Mouse (Mus musculus): ENCODE data around the gene Fbxo42.
A peak's percentile ranks its signal among the peaks of the same experiment; 100 is the strongest.

Fbxo42 gene

DNA sequence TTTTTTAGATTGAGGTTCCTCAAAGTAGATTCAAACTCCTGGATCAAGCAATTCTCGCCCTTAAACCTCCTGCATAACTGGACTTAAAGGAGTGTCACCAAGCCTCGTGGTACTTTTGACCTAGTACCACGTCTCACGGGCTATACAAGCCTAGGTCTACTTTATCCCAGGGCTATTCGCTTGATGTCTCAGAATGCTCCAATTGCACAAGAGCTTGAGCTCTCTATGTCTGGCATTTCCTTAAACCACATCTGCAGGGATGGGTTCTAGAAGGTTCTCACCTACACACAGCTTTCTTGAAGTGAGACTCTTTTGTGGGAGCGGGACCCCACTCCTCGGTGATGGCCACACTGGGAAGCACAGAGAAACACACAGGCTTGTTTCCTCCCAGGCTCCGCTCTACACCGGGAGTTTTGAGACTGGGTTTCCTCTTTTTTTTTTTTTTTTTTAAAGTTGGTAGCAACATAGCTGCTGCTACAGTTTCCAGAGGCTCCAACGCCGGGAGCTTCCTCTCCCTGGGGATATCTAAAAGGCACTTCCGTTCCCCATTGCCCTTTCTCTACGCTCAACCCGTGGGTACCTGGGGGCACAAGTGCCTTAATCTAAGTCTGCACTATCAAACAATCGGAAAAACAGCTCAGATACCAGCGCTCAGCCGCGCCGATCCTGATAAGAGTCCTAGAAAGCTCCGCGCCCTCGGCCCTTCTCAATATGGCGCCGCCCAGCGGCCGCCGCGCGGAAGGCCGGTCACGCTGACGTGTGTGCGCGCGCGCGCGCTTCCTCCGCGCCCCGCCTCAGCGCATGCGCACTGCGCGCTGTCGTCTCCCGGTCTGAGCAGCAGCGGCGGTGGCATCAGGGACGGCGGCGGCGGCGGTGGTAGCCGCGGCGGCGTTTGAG lies at the start of gene Fbxo42:
TSS of gene Fbxo42 (plus strand) at position 802 of the 897 bp plus-strand sequence.
- DNase-seq, result peak; percentile 93

- DNase-seq, result no peak
Observed at GRCm38 (mm10) chr4:141098935-141099334, 48.8 kb upstream of the Fbxo42 start.

DNA sequence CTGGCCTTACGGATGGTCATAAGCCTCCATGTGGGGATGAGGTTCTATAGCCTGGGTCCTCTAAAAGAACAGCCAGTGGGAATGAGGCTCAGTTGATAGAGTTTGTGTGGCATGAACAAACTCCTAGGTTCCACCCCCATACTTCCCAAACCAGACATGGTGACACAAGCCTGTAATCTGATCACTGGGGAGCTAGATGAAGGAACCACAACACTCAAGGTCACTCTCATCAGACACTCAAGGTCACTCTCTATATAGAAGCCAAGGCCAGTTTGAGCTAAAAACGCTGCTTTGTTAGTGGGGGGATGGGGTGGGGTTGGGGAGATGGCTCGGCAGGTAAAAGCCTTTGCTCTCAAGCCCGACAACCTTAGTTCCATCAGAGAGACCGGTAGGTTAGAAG lies 47.8 kb upstream of the Fbxo42 start:
- DNase-seq, result no peak

GRCm38 (mm10) chr4:141101291-141101690 lies 46.4 kb upstream of the Fbxo42 start:
- no peak for DNase-seq

GRCm38 (mm10) chr4:141101855-141102254 lies 45.9 kb upstream of the Fbxo42 start:
- DNase-seq, result no peak

GRCm38 (mm10) chr4:141106526-141107183 lies 41.1 kb upstream of the Fbxo42 start:
- DNase-seq, result no peak

DNA sequence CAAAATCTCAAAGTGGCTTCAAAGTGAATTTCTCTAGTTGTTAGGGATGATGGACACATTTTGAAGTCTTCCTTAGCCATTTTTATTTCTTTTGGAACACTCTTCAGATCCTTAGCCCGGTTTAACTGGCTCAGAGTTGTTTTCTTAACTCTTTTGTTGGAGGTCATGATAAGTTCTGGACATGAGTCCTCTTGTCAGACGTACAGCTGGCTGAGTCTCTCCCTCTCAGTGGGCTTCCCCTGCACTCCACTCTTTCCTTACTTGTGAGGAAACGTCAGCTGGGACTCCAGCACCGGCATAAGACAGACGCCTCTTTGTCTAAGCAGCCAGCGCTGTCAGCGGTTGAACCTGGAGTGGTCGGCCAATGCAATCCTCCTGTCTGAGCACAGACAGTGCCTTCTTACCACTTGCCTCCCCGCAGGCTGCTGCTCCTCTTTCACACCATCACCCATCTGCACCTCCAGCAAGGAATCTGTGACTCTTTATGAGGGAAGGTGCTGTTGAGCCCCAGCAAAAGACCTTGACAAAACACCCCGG lies 39.4 kb upstream of the Fbxo42 start:
- no peak for DNase-seq

DNA sequence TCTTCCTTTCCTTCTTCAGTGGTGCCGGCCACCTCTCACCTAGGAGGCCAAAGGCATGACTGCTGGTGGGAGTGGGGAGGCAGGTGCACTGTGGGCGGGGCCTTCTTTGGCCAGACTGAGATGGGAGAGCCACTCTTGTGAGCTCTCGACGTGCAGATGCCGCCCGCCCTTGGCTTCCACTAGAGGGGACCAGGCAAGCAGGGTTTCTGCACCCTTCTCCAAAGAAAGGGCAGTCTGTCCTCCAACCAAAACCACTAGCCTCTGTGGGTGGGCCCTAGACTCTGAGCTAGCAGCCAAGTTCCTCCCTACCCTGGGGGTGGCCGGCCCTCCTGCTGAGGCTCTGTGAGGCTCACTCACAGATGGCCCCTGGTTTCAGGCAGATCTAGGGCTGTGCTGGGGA lies 33.9 kb upstream of the Fbxo42 start:
- DNase-seq, result no peak

DNA sequence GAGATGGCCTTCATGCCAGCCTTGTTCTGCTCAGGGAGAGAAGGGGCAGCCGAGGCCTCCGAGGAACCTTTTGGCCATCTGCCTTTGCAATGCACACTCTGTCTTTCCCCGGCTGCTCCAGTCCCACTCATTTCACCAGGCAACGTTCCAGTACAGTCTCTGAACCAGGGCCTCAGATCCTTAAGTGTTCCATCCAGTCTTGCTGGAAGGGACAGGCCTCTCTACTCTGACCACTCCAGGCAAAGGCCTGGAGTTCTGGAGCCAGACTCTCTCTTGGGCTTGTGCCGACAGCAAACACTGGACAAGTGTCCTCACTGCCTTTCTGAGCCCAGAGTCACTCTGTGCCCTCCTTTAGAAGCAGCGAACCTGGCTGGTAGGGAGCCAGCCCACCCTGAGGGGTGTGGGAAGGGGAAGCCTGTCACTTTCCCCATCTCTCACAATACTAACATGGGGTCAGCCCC lies 33.2 kb upstream of the Fbxo42 start:
- peak; percentile 49 for DNase-seq

GRCm38 (mm10) chr4:141115398-141115797 lies 32.3 kb upstream of the Fbxo42 start:
- no peak for DNase-seq

- DNase-seq, result no peak
Observed at GRCm38 (mm10) chr4:141118691-141119090, 29.0 kb upstream of the Fbxo42 start.

DNA sequence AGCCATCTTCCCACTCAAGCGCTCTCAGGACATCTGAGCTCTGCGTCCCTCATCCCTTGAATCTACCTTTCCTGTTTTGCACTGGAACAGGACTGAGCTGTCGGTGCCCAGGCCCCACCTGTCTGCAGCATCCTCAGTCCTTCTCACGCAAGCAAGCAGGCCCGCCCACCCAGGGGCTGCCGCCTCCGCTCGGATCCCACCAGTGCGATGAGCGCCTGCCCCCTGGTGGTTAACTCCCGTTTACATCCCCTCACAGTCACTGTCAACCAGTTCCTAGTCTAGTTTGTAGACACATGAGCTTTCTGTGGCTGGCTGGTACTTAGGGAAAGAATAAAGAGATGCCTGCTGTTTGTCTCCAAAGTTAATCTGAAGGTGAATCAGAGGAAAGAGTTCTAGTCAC lies 27.0 kb upstream of the Fbxo42 start:
- DNase-seq, result no peak

GRCm38 (mm10) chr4:141122663-141123062 lies 25.1 kb upstream of the Fbxo42 start:
- no peak for DNase-seq

GRCm38 (mm10) chr4:141123065-141123464 lies 24.6 kb upstream of the Fbxo42 start:
- DNase-seq, result no peak

GRCm38 (mm10) chr4:141129190-141129710 lies 18.5 kb upstream of the Fbxo42 start:
- no peak for DNase-seq

DNA sequence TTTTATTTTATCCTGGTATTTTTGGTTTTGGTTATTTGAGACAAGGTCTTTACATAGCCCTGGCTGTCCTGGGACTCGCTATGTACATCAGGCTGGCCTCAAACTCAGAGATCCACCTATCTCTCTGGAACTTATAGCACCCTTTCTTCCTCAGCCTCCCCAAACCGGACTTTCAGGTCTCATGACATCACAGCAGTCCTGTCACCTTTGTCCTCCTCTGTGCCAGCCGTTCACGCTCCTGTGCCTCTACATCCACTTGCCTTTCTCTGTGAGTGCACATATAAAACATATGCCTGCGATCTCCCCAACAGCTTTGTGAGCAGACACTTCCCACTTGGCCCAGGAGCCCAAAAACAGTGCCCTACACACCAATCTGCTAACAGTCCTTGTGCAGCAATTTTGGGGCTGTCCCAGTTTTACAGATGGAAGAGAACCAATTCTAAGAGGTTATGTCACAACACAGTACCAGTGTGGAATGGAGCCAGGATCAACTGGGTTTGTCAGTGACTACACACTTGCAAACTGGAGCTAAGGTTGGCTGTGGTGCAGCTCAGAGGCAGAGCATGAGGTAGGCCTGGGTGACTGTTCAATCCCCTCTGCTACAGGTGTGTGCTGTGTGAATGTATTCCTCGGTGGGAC lies 16.9 kb upstream of the Fbxo42 start:
- peak; percentile 75 for DNase-seq

- no peak for DNase-seq
Observed at GRCm38 (mm10) chr4:141131531-141132061, 16.1 kb upstream of the Fbxo42 start.

DNA sequence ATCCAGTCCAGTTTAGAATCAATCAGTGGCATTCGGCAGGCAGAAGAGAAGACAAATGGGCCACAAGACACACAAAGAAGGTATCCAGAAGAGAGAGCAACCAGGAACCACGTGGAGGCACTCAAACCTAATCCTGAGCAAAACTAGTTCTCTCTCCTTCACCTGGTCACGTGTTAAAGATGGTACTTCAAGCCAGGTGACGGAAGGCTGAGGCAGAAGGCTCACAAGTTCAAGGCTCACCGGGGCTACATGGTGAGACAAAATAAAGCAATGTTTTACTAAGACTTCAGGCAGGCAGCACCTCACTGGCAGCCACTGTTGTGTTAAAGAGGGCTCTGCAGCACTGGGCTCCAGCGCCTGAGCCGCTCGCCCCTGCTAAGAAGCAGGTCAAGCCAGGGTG lies 15.5 kb upstream of the Fbxo42 start:
- DNase-seq, result no peak

DNA sequence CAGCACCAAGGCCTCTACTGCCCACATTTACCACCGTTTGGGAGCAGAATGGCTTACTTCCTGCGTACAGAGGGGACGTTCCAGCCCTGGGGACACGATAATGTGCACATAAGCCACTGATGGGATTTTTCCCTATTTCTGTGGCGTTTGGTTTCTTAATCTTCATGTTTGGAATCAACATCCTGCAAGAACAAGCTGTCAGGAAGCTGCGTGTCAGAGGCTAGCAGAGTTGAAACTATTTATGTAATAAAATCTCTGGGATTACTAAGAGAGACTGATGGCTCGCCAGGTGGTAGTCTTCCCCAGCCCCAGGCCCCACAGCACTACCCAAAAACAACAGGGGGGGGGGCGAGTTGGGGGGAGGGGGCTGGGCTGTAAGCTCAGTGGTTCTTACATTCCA lies 14.5 kb upstream of the Fbxo42 start:
- no peak for DNase-seq

GRCm38 (mm10) chr4:141134031-141134441 lies 13.7 kb upstream of the Fbxo42 start:
- no peak for DNase-seq

GRCm38 (mm10) chr4:141134751-141135530 lies 12.8 kb upstream of the Fbxo42 start:
- no peak for DNase-seq

DNA sequence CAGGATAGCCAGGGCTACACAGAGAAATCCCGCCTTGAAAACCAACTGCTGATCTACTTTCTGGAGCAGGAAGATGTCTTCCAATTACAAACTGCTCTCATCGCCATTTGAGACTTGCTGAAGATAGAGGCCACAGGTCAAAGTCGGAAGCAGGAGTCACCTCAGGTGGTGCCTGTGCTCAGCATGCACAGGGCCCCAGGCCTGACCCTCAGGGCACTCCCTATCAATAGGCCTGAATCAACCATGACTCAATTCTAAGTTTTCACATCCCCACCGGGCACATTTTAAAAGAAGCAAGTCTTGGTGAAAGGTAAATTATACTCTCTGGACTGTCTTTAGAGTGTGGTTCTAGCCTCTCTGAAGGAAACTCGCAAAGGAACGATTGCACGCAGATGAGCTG lies 11.6 kb upstream of the Fbxo42 start:
- no peak for DNase-seq
